Mouse (Mus musculus): Measurements from ENCODE around the gene Zfhx3.

Gene Zfhx3

DNA sequence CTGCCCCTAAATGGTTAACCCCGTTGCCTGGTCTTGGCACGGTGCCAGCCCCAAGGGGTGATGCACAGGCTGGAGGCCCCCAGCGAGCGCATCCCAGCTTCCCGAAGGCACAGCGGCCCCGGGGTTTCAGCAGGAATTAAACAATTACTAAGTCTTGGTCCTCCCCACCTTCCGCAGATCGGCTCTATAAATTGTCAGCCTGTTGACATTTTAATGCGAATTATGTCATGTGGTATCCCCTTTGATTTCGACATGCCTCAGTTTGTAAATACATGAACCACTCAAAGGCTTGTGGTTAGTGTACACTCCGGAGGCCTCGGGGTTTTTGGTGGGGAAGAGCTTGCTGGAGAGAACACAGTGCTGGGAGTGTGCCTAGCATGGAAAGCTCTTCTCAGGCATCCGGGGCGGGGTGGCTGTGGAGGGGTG, 880.4 kb downstream of the Zfhx3 start:
- no peak for DNase-seq

- DNase-seq, result no peak
These were observed 881.6 kb downstream of the Zfhx3 start for GRCm38 (mm10) chr8:108824049-108824448.

DNA sequence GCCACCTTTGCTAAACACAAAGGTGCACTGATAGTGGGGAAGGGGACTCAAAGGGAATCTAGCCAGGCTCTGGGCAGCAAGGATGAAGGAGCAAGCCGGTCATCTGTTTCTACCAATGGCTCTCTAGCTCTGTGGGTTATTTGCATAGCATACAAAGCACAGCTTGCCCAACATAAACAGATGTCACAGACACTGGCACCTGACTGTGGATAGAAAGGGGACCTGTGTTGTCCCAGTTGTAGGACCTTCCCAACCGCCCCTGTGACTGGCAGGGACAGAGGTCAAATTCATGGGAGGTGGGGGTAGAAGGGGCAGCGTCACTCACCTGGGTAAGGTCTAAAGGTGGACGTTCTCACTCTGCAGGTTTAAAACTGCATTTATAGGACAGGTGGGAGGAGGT, 884.0 kb downstream of the Zfhx3 start:
- no peak for DNase-seq

DNA sequence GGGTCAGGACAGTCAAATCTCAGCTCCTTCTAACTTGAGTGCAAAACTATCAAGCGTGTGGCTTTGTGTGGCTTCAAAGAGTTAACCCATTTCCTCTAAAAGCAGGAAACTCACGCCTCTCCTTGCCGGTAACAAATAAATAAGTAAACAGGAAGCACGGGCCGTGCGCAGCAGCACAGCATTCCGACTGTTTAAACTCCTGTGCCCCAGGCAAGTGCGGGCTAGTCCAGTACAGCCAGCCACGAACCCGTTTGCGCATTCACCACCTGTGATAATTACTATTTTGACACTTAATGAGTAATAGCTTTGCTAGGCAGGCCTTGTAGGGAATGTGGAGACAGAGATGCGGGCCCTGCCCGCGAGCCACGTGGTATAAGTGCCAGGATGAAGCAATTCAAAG, 885.0 kb downstream of the Zfhx3 start:
- DNase-seq, result peak; percentile 41 to 60

- DNase-seq, result no peak
These were observed 886.9 kb downstream of the Zfhx3 start for GRCm38 (mm10) chr8:108829305-108829717.

GRCm38 (mm10) chr8:108835143-108835542, 892.7 kb downstream of the Zfhx3 start:
- DNase-seq, result no peak

DNA sequence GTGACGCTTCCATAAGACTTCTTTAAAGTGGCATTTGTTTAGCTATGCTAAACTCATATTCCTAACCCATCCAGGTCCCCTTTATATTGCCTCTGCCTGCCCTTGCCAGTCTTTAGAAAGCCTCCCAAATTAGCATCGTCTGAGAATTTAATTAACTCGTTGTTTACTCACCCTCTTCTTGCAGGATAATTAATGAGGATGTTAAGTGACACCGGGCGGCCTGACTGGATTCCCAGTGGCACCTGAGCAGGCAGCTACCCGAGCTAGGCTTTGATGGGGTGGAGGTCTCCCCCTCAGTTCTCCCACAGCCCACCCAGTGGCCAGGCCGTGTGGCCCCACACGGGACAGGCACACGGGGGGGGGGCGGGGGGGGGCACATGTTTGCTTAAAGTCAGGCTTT, 895.3 kb downstream of the Zfhx3 start:
- no peak for DNase-seq

DNA sequence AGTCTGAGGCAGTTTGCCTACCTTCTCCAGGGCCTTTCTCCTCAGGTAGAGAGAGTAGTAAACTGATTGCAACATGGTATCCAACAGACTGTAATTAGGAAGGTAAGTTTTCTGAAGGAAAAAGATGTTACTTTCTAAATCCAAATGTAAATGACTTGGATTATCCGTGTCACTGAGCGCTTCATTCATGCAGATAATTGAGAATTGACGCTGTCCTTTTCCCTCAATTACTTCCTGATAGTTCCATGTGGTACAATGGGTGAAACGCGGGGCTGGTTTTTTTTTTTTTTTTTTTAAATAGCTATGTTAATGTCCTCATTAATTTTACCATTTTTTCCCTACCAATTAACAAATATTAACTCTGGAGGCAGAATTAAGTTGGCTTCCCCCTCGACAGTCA, 896.3 kb downstream of the Zfhx3 start:
- no peak for DNase-seq

DNA sequence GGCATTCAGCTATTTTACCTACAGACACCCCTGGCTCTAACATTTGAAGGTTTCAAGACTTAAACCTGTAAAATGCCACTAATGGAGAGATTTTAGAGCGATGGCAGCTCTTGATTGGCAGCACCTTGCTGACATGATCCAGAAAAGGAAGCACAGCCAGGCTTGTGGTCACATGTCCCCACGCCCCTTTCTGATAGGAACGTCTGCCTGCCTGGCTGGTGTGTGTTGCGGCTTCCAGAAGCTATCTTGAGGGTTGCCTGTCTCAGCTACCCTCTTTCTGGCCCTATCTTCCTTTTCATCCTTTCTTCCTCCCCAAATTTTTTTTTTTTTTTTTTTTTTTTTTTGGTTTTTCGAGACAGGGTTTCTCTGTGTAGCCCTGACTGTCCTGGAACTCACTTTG, 899.9 kb downstream of the Zfhx3 start:
- no peak for DNase-seq

- DNase-seq, result no peak
These were observed 903.7 kb downstream of the Zfhx3 start for GRCm38 (mm10) chr8:108846174-108846573.

- DNase-seq, result no peak
These were observed 904.4 kb downstream of the Zfhx3 start for GRCm38 (mm10) chr8:108846827-108847226.

DNA sequence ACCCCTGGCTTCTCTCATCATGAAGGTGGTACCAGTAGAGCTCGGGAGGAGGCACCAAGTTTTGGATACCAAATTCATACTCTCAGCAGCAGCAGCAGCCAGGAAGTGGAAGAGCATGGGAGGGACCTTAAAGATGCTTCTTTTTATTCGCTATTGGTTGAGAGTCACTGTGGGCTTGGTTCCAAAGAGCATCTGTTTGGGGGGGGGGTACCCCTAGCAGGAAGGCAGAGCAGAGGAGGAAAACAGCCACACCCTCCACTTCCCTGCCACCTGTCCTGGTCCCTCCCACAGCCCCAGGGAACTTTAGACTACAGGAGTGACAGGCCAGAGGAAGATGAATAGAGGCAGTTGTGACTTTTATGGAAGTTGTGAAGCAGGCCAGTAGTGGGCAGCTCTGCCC, 904.9 kb downstream of the Zfhx3 start:
- DNase-seq, result no peak

GRCm38 (mm10) chr8:108848484-108848883, 906.0 kb downstream of the Zfhx3 start:
- DNase-seq, result no peak

GRCm38 (mm10) chr8:108853028-108853427, 910.6 kb downstream of the Zfhx3 start:
- DNase-seq, result peak in 1 of 2 experiments; percentile 25

GRCm38 (mm10) chr8:108854444-108855102, 912.1 kb downstream of the Zfhx3 start:
- DNase-seq, result peak; percentile 13 to 79

DNA sequence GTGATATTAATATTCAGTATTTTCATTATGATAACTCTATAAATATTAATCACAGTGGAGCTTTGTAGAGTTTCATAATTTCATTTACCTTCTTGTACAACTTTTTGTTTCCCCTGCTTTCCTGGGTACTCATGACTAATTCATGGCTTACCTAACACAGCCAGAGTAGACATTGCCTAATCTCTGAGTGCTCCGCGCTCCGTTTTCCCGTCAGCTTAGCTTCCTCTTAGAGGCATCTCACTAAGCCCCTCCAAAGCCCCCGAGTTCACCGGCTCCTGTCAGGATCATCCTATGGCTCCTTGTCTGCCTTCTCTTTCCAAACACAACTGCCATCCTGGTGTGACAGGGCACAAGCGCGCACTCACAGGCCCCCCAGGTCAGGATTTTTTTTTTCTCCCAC, 916.6 kb downstream of the Zfhx3 start:
- no peak for DNase-seq

- DNase-seq, result peak; percentile 47 to 69
These were observed 917.5 kb downstream of the Zfhx3 start for GRCm38 (mm10) chr8:108859983-108860382.

DNA sequence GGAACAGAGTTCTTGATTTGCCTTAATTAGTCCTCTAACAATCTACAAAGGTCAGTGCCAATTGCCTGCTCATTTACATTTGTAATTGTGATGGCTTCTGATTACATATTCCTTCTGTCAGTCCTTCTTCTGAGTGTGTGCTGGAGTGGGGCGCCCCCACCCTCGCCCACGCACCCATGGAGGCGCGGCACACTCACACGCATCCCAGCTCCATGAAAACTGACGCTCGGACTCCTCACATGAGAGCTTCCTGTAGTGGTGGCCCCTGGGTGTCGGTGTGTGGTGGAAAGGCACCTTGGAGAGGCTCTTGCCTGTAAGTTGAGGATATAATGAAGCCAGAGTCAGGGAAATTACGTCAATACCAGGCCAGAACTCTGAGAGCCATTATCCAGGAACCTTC, 921.0 kb downstream of the Zfhx3 start:
- no peak for DNase-seq

DNA sequence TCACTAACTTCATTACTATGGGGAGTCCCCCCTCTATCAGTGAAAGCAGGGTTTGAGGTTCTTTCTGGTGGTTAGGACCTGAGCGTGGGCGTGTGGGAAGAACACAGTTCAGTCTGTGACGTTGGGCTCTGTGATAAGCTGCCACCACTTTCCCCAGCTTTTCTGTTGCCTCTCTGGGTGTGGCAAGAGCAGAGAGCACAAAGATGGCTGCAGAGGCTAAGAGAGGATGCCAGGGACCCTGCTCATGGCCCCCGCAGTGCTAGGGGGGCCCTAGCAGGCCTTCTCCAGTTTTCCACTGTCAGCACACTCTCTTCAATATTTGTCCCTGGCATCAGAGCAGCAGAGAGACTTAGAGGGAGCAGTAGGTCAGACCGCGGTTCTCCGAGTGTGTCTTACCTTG, 924.0 kb downstream of the Zfhx3 start:
- DNase-seq, result no peak

GRCm38 (mm10) chr8:108867482-108868258, 925.2 kb downstream of the Zfhx3 start:
- peak; percentile 20 to 65 for DNase-seq

GRCm38 (mm10) chr8:108868259-108869090, 926.0 kb downstream of the Zfhx3 start:
- DNase-seq, result no peak

DNA sequence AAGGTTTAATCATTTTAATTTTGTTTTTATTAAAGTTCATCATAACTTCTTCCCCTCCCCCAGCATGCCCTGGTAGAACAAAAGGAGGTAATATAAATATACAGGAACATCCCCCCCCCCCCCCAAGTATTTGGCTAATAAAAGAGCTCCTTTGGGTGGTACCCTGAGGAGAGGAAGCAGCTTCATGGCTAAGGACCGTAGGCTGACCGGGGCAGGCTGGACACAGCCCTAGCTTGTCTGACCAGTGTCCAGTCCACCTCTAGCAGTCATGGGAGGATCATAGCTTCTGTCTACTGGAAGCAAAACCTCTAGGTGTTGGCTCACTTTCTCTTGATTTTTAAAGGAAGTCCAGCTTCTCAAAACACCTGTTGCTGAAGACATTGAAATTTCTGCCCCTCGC, 927.0 kb downstream of the Zfhx3 start:
- DNase-seq, result peak in 1 of 2 experiments; percentile 15

- DNase-seq, result no peak
These were observed 927.5 kb downstream of the Zfhx3 start for GRCm38 (mm10) chr8:108869935-108870334.

Data from kidney, postnatal 25 days (tissue).